Mouse (Mus musculus): ENCODE measurements around the gene Ranbp17. TPM values are rescaled to one million over a fixed set of nuclear protein-coding genes. Genes with fewer than 3 reads are reported as not detected.

Gene Ranbp17
- 0.09 and 0.10 TPM in 2 replicates for polyA plus RNA-seq (2012)

GRCm38 (mm10) chr11:33513376-33513991 lies at the start of gene Ranbp17:
Gene Ranbp17, minus strand, starts transcription at chr11:33513746.
- peaks cover 20% of the 10 kb centered on the region for H3K4me1 ChIP-seq (ENCODE audit: control insufficient read depth)
- TF ChIP-seq TAL1 (IDR thresholded peaks at IDR 0.05; ENCODE audit: low read length) (no peak), GATA1 (IDR thresholded peaks at IDR 0.05; ENCODE audit: low read length) (no peak)
- H3K4me3 ChIP-seq (replicated peaks) = peak within 1 kb of the TSS; percentile 90
- no peaks in the 10 kb centered on the region for H3K27me3 ChIP-seq (ENCODE audit: control insufficient read depth)
- H3K9me3 ChIP-seq (ENCODE audit: control insufficient read depth, low read length) = no peaks in the 10 kb centered on the region
- H3K36me3 ChIP-seq (ENCODE audit: control insufficient read depth) = no peaks in the 10 kb centered on the region

DNA sequence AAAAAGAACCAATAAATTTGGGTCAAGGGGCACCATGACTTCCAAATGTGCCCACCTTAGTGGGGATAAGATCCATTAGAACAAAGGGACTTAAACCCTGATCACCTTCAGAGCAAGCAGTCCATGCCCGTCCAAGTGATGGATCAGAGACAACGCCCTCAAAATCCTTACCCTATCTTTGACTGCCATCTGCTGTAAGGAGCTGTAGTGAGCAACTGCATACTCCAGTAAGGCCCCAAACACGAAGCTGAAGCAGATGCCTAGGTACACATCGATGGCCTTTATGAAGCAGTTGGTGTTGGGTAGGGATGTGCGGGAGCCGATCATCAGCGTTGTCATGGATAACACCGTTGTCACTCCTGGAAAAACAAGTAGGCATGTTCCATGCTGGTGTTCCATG lies 40.6 kb upstream of the Ranbp17 start:
- Histone ChIP-seq H3K4me1 (ENCODE audit: control insufficient read depth) (no peaks in the 10 kb centered on the region), H3K27me3 (ENCODE audit: control insufficient read depth) (no peaks in the 10 kb centered on the region), H3K36me3 (ENCODE audit: control insufficient read depth) (no peaks in the 10 kb centered on the region), H3K4me3 (replicated peaks) (no peak overlapping the region), H3K9me3 (ENCODE audit: control insufficient read depth, low read length) (no peaks in the 10 kb centered on the region)
- TF ChIP-seq GATA1 (IDR thresholded peaks at IDR 0.05; ENCODE audit: low read length) (no peak), TAL1 (IDR thresholded peaks at IDR 0.05; ENCODE audit: low read length) (no peak)

DNA sequence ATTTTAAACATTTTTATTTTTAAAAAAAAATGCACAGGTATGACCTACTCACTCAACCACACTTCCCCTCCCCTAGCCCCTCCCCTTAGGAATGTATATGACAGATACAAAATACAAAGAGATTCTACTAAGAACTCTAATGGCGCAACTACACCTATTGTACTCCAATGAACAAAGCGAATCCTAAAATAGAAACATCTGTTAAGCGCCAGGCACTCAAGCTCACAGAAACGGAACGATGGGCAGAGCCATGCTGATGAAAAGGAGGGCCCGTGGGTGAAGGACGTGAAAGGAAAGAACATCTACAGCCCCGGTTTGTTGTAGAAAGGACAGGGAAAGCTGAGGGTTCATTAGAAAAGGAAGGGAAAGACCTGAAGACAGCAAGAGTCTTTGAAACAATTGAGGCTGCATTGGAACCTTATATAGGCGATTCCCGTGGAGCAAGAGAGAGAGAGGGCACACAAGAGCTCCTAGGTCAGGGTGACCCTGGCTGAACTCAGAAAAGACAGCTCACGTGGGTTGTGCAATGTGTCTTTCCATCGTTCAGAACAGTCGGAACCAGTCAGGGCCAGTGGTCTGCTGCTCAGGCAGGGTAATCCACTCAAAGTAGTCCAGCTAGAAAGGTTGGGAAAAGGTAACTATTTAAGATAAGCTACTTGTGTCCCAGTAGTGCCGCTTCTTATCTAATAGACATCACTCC lies 37.5 kb upstream of the Ranbp17 start:
- Histone ChIP-seq H3K4me3 (replicated peaks) (no peak overlapping the region), H3K36me3 (ENCODE audit: control insufficient read depth) (no peaks in the 10 kb centered on the region), H3K9me3 (ENCODE audit: control insufficient read depth, low read length) (no peaks in the 10 kb centered on the region), H3K4me1 (ENCODE audit: control insufficient read depth) (no peaks in the 10 kb centered on the region), H3K27me3 (ENCODE audit: control insufficient read depth) (no peaks in the 10 kb centered on the region)
- TF ChIP-seq TAL1 (IDR thresholded peaks at IDR 0.05; ENCODE audit: low read length) (no peak), GATA1 (IDR thresholded peaks at IDR 0.05; ENCODE audit: low read length) (no peak)

GRCm38 (mm10) chr11:33547386-33547785 lies 33.8 kb upstream of the Ranbp17 start:
- H3K27me3 ChIP-seq (ENCODE audit: control insufficient read depth) = no peaks in the 10 kb centered on the region
- no peaks in the 10 kb centered on the region for H3K9me3 ChIP-seq (ENCODE audit: control insufficient read depth, low read length)
- TF ChIP-seq GATA1 (IDR thresholded peaks at IDR 0.05; ENCODE audit: low read length) = no peak
- no peak for TF ChIP-seq TAL1 (IDR thresholded peaks at IDR 0.05; ENCODE audit: low read length)
- H3K4me1 ChIP-seq (ENCODE audit: control insufficient read depth) = no peaks in the 10 kb centered on the region
- no peaks in the 10 kb centered on the region for H3K36me3 ChIP-seq (ENCODE audit: control insufficient read depth)
- no peak overlapping the region for H3K4me3 ChIP-seq (replicated peaks)

GRCm38 (mm10) chr11:33544945-33545344 lies 31.4 kb upstream of the Ranbp17 start:
- Histone ChIP-seq H3K9me3 (ENCODE audit: control insufficient read depth, low read length) (no peaks in the 10 kb centered on the region), H3K4me3 (replicated peaks) (no peak overlapping the region), H3K36me3 (ENCODE audit: control insufficient read depth) (no peaks in the 10 kb centered on the region), H3K27me3 (ENCODE audit: control insufficient read depth) (no peaks in the 10 kb centered on the region), H3K4me1 (ENCODE audit: control insufficient read depth) (no peaks in the 10 kb centered on the region)
- TF ChIP-seq TAL1 (IDR thresholded peaks at IDR 0.05; ENCODE audit: low read length) (no peak), GATA1 (IDR thresholded peaks at IDR 0.05; ENCODE audit: low read length) (no peak)

DNA sequence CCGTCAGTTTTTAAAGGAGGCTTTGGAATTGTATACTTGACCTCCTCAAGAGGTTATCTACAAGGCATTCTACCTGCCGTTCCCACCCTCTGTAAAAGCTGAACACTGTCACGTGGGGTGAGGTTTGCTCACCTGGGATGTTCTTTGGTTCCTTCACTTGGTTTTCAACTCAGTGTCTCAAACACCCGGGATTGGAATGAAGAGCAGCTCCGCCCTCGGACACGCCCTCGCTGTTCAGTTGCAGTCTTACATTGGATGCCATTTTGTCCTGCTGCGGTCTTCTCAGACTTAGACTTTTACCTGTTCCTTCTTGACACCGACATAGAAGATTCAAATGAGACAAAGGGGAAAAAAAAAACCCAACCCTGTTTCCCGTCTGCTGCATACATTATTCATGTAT lies 30.6 kb upstream of the Ranbp17 start:
- Histone ChIP-seq H3K4me1 (ENCODE audit: control insufficient read depth) (no peaks in the 10 kb centered on the region), H3K27me3 (ENCODE audit: control insufficient read depth) (no peaks in the 10 kb centered on the region), H3K36me3 (ENCODE audit: control insufficient read depth) (no peaks in the 10 kb centered on the region), H3K4me3 (replicated peaks) (no peak overlapping the region), H3K9me3 (ENCODE audit: control insufficient read depth, low read length) (no peaks in the 10 kb centered on the region)
- TF ChIP-seq TAL1 (IDR thresholded peaks at IDR 0.05; ENCODE audit: low read length) = no peak
- TF ChIP-seq GATA1 (IDR thresholded peaks at IDR 0.05; ENCODE audit: low read length) = no peak

- Histone ChIP-seq H3K4me1 (ENCODE audit: control insufficient read depth) (no peaks in the 10 kb centered on the region), H3K4me3 (replicated peaks) (no peak overlapping the region), H3K9me3 (ENCODE audit: control insufficient read depth, low read length) (no peaks in the 10 kb centered on the region), H3K27me3 (ENCODE audit: control insufficient read depth) (no peaks in the 10 kb centered on the region), H3K36me3 (ENCODE audit: control insufficient read depth) (no peaks in the 10 kb centered on the region)
- no peak for TF ChIP-seq TAL1 (IDR thresholded peaks at IDR 0.05; ENCODE audit: low read length)
- no peak for TF ChIP-seq GATA1 (IDR thresholded peaks at IDR 0.05; ENCODE audit: low read length)
These were observed 24.0 kb upstream of the Ranbp17 start for GRCm38 (mm10) chr11:33537390-33538125.

DNA sequence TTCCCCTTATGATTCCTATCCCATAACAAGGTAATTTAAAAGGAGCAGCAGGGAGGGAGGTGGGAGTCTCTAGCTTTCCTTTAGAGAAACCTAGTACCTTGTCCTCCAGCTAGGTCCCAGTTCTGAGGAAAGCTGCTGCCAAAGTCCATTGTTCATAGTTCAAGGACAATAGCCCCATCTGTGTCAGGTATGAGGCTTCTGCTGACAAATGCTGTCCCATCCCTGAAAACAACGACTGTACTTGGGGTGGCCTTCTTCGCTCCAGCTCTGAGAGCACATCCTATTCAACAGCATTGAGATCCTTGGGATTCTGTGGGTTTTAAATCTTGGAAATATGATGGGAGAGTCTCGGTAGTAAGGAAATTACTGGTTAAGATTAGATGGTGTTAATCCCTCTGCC lies 23.1 kb upstream of the Ranbp17 start:
- H3K4me3 ChIP-seq (replicated peaks) = no peak overlapping the region
- no peaks in the 10 kb centered on the region for H3K9me3 ChIP-seq (ENCODE audit: control insufficient read depth, low read length)
- no peaks in the 10 kb centered on the region for H3K36me3 ChIP-seq (ENCODE audit: control insufficient read depth)
- H3K4me1 ChIP-seq (ENCODE audit: control insufficient read depth) = no peaks in the 10 kb centered on the region
- no peak for TF ChIP-seq TAL1 (IDR thresholded peaks at IDR 0.05; ENCODE audit: low read length)
- TF ChIP-seq GATA1 (IDR thresholded peaks at IDR 0.05; ENCODE audit: low read length) = no peak
- H3K27me3 ChIP-seq (ENCODE audit: control insufficient read depth) = no peaks in the 10 kb centered on the region

- TF ChIP-seq TAL1 (IDR thresholded peaks at IDR 0.05; ENCODE audit: low read length) (no peak), GATA1 (IDR thresholded peaks at IDR 0.05; ENCODE audit: low read length) (no peak)
- no peaks in the 10 kb centered on the region for H3K4me1 ChIP-seq (ENCODE audit: control insufficient read depth)
- H3K4me3 ChIP-seq (replicated peaks) = no peak overlapping the region
- no peaks in the 10 kb centered on the region for H3K27me3 ChIP-seq (ENCODE audit: control insufficient read depth)
- H3K36me3 ChIP-seq (ENCODE audit: control insufficient read depth) = no peaks in the 10 kb centered on the region
- no peaks in the 10 kb centered on the region for H3K9me3 ChIP-seq (ENCODE audit: control insufficient read depth, low read length)
These were observed 21.0 kb upstream of the Ranbp17 start for GRCm38 (mm10) chr11:33534541-33534940.
